Mouse (Mus musculus) monocyte, adult 5-6 weeks (primary cell): ENCODE measurements around the gene Sbk2. TPM values are rescaled to one million over a fixed set of nuclear protein-coding genes. Genes with fewer than 3 reads are reported as not detected.

Source experiments
- ATAC-seq: fragments of 153-309, 156-312 bp; replicated peaks from 2 replicates; pipeline ENCODE4 v1.8.0; 2017; ENCODE audit warnings: mild to moderate bottlenecking; ENCODE audit not compliant: low TSS enrichment, insufficient number of reproducible peaks, severe bottlenecking, poor library complexity, low FRiP score
- total RNA-seq: library from RNA; stranded (forward); fragments of 200-1000, 200-491, 200-594 nt; gene quantifications from 3 replicates; pipeline ENCODE4 v1.2.3, GENCODE M21; 2017

Gene Sbk2
- total RNA-seq, 1 experiment from 2014 or later: not detected

DNA sequence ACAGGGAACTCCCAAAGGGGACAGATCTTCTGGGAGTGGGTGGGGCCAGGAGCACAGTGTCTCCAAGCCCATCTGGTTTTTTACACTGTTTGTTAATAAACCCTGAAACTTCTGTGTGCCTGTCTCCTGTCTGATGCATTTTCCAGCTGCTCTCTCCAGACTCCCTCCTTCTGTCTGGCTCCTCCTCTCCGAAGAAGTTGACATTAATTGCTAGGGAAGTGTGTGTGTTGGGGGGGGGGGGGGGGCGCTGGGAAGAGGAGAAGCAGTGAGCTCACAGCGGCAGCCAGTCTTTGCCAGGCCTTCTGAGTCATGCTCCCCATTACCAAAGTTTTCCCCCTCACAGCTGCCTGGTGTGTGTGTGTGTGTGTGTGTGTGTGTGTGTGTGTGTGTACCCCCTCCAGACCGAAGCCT is 39.3 kb downstream of the Sbk2 start:
- ATAC-seq: no peak

DNA sequence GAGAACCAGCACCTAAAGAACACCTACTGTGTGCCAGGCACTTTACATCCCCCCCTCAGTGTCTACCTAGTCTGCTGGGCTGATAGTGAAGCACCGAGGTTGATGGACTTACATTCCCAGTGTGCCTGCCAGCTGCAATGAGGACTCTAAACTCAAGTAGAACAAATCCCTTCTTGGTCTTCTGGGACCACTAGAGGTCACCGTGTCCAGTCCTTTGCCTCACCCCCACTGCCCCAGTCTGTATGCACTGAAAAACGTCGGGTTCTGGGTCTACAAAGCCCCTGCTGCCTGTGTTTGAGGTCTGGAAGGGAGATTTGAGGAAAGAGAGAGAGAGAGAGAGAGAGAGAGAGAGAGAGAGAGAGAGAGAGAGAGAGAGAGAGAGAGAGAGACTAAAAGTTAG is 39.7 kb downstream of the Sbk2 start:
- ATAC-seq: no peak

DNA sequence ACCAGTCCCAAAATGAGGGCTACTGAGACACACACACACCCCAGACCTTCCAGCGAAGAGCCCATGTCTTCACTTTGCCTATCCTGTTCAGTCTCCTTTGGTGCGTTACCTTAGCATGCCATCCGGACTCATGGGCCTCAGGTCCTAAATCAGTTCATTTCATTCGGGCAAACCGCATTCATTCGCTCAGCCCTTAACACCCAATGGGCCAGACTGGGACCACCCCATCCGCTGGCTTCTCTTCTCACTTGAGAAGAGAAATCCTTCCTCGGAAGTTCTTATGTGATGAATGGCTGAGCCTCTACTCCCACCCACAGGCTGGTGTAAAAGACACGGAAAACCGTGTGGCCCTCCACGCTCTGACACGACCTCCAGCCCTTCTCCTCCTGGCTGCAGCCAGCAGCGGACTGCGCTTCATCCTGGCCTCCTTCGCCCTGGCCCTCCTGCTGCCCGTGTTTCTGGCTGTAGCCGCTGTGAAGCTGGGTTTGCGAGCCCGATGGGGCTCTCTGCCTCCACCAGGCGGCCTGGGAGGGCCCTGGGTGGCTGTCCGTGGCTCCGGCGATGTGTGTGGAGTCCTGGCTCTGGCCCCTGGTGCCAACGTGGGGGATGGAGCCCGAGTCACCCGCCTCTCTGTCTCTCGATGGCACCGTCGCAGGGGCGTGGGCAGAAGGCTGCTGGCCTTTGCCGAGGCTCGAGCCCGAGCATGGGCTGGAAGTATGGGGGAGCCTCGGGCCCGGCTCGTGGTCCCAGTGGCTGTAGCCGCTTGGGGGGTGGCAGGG is 40.4 kb downstream of the Sbk2 start:
- ATAC-seq: no peak

DNA sequence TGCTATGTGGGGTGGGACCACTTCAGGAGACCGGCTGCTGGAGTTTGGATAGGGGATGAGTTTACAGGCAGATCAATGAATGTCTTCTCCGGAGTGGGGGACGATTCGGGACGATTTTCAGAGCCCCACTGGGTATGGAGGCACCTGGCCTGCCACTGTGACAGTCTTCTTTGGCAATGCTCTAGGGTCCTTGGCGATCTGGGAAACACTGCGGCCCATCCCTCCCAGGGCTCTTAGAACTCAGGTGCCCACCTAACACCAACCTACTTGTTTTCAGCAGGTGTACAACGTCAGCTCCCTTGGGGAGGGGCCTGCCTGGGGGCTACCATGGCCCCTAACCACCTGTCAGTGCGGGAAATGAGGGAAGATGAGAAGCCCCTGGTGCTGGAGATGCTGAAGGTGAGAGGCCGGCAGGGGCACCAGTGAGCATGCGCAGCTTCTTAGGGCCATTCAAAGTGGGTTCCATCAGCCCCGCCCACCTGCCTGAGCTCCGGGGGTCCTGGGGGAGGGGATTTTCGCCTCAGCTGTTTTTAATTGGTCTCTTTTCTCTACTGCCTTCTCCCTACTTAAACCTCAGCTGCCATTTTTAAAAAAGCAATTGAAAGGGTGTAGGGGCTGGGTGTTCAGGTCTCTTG is 41.2 kb downstream of the Sbk2 start:
- ATAC-seq: no peak

DNA sequence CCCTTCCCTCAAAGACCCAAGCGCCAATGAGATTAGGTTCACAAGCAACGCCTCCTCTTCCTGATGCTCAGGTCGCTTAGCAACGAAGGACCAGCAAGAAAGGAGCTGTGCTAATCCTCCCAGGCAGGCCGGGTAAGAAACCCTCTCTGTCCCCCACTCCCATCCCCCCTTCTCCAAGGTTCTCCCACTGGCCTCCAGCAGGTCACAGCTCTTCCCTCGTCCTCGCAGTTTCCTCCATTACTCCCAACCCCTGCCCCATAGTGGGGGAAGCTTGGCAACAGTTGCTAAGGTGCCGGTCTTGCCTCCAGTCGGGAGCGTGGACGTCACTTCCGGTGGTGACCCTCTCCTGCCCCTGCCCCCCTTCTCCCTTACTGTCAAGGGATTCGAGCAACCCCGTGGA is 41.7 kb downstream of the Sbk2 start:
- ATAC-seq: no peak

DNA sequence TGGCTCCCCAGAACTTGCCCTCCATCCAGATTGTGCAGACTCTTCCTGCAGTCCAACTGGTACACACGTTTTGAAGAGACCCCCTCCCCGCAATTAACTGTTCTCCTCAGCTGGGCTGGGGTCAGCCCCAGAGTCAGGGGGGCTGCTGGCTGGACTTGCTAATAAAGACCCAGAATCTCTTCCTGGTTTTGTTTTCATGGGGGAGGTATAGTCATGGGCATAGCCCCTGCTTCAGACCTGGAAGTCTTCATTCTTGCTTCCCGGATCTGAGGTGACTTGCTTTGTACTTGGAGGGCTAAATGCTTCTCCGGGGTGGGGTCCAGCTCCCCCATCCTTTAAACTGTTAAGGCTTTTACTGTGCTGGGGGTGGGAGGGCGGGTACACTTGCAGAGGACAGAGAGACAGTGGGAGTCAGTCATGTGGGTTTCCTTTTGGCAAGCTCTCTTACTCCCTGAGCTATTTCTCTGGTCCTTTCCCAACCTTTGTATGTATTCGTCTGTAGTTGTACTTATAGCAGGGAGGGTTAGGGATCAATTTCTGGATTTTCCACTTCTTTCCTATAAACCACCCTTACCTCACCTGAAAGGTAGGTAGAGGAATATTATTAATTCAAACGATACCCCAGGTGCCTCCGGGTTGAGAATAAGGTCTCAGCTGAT is 42.3 kb downstream of the Sbk2 start, which contains the start of gene Nat14:
TSS of gene Nat14 (plus strand) at position 205 of the 659 bp plus-strand sequence.
- ATAC-seq: no peak

DNA sequence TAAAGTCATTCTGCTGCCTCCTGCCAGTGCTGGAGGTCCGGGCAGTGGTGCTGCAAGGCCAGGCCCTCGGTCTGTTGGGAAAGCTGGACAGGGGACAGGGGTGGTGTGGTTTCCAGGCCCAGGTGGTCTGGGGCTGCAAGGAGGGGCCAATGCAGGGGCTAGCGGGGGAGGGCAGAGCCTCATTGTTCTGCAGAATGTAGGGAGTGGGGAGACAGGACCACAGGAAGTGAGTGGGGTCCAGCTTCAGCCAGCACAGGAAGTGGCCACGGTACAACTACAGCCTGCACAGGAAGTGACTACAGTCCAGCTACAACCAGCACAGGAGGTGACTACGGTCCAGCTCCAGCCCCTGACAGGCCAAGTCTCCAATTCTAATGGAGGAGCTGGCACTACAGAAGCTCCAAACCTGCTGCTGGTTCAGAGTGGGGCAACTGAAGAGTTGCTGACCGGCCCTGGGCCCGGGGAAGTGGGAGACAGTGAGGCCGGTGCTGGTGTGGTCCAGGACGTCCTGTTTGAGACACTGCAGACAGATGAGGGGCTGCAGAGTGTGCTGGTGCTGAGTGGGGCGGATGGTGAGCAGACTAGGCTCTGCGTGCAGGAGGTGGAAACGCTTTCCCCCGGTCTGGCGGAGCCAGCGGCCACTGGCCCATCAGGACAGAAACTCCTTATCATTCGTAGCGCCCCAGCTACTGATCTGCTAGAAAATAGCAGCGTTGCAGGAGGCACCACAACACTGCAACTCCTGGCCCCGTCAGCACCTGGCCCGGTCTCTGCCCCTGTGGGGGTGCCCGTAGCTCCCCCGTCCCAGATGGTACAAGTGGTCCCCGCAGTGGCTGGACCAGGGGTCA is 43.0 kb downstream of the Sbk2 start:
- no peak for ATAC-seq

DNA sequence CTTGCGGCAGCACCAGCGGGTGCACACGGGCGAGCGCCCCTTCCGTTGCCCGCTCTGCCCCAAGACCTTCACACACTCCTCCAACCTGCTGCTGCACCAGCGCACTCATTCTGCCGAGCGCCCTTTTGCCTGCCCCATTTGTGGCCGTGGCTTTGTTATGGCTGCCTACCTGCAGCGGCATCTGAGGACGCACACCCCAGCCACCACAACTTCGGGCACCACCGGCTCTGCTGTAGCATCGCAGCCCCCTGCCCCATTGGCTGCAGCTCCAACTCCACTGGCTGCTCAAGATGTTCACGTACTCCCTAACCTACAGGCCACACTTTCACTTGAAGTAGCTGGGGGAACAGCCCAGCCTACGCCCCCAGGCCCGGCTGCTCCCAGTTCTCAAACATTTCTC is 43.7 kb downstream of the Sbk2 start:
- no peak for ATAC-seq

DNA sequence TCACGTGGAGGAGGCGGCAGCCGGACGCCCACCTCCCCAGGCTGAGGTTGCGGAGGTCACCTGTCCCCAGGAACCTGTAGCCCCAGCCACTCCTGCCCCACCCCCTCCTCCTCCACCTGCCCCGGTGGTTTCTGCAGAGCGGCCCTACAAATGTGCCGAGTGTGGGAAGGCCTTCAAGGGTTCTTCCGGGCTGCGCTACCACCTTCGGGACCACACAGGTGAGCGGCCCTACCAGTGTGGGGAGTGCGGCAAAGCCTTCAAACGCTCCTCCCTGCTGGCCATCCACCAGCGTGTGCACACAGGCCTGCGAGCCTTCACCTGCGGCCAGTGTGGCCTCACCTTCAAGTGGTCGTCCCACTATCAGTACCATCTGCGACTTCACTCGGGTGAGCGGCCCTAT is 44.2 kb downstream of the Sbk2 start:
- no peak for ATAC-seq

DNA sequence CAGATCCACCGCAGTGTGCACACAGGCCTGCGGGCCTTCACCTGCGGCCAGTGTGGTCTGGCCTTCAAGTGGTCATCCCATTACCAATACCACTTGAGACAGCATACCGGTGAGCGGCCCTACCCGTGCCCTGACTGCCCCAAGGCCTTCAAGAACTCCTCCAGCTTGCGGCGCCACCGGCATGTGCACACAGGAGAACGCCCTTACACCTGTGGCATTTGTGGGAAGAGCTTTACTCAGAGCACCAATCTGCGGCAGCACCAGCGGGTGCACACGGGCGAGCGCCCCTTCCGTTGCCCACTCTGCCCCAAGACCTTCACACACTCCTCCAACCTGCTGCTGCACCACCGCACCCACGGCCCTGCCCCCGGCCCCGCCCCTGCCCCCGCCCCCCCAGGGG is 45.1 kb downstream of the Sbk2 start:
- no peak for ATAC-seq

DNA sequence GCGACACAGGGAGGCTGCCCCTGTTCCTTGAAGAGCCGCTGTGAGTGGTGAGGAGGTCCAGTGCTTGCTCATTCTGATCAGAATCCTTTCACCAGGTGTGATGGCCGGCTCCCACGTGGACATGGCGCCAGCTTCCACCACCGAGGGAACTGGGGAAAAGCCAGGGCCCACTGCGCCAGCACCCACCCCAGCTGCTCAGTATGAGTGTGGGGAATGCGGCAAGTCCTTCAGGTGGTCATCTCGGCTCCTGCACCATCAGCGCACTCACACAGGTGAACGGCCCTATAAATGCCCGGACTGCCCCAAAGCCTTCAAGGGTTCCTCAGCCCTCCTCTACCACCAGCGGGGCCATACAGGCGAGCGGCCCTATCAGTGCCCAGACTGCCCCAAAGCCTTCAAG is 45.5 kb downstream of the Sbk2 start:
- ATAC-seq: no peak

DNA sequence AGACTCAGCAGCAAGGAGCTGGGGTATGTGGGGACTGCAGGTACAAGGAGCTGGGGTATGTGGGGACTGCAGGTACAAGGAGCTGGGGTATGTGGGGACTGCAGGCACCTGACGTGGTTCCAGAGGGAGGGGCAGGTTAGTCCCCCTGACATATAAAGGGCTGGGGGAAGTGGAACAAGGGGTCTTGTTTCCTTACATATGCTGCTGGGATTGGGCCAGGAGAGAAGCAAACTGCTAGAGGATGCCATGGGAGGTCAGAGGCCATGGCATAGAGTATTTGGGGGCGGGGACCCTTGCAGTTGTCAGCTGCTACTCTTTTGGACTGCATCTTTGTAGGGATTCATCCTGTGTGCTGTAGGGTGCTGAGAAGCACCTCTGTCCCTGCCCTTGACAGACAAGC is 46.7 kb downstream of the Sbk2 start:
- ATAC-seq: no peak

DNA sequence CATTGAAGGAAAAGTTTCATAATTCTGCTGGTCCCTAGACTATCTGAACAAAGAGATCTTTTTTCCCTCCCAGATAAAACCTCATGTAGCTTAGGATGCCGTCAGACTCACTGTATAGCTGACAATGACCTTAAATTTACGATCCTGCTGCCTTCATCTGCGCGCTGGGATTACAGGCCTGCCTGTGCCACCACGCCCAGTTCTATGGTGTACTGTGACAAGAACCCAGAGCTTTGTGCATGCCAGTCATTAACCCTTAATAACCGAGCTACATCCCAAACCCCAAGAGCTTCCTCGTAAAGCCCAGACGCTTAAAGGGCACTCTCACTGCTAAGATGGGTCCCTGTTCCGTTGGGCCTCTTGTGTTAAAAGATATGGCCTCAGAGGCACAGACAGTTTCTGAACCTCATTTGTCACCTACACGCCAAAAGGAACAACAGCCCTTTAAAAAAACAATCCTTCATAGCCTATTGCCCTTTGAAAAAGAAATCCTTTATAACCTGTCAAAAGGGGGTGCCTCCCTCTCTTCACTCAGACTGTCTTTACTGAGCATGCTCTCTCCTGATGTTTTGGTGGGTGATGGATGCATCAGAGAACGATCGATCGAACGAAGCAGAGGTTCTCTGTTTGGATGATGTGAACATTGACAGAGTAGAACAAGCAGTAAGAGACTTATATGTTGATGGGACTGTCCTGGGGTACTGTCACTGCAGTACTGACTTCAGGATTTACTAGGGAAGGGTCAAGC is 48.4 kb downstream of the Sbk2 start:
- ATAC-seq: no peak

DNA sequence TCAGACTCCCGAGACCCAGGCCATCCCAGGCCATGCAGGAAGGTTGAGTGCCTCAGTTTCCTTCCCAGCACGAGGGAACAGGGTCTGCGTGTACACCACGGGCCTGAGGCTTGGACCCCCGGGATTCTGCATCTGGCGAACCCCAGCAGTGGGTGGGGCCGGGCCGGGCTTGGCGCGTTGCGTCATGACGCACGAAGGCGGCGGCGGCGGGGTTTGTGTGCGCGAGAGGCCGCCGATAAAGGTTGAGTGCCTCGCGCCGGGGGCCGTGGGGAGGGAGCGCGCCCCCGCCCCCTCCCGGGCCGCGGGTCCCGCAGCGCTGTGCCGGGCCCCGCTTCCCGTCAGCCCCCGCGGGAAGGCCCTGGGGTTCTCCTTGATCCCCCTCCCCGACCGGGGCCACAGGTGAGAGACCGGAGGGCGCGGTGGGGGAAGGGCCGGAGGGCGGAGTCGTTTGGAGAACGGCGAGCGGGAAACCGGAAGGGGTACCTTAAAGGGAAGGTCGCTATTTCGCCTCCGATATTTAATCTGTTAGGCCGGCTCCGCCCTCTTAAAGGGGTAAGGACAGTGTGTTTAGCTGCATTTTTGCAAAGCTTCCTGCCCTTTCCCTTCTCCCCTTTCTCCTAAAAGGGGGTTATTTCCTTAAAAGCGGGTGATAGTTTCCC is 49.1 kb downstream of the Sbk2 start, which contains the start of gene Zfp628:
TSS of gene Zfp628 (plus strand) at position 211 of the 659 bp plus-strand sequence.
- ATAC-seq: peak; percentile 82

DNA sequence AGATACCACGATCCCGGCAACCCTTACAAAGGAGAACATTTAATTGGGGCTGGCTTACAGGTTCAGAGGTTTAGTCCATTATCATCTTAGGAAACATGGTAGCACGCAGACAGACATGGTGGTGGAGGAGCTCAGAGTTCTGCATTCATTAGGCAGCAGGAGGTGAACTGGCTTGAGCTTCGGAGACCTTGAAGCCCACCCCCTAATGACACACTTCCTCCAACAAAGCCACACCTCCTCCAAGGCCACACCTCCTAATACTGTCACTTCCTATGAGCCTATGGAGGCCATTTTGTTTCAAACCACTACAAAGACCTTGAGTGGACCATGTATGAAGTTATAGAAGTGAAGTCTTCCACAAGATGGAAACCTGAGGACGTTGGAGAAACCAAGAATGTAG is 52.0 kb downstream of the Sbk2 start:
- ATAC-seq: no peak

DNA sequence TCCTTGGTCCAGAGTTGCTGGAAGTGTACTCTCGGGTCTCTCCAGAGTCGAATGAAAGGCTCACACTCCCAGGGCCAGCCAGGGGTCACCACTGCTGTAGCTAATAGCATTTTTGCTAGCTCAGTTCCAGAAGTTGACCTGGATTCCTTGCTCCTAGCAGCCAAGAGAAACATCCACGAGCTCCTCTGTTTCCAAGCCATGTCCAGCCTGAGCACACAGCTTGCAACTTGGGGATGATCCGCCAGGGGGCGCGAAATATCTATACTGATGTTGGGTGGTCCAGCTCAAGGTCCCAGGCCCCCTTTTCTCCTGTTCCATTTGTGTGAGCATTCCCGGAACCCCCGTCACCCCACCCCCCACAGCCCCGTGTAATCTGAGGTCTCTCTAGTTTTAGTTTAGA is 52.6 kb downstream of the Sbk2 start:
- no peak for ATAC-seq

DNA sequence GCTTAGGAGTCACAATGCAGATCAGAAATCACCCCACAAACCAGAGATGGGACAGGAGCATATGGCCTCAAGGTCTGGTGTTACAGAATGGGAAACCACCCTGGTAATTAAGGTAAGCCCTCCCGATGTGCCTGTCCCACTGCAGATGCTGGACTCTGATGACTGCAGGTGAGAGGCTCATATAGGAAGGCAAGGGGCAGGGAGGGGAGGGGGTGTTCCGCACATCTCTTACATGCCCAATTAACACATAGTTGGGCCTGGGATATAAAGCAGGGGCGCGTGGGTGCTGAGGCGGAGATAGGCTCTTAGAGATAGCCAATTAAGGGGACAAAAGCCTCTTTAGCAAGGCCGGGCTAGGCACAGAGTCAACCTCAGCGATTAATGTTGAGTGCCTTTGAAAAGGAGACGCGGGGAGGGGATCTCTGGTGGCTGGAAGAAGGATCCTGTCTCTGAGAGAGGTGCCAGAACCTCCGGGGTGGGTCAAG is 57.7 kb downstream of the Sbk2 start, which contains the start of gene Gm36210:
TSS of gene Gm36210 (minus strand) at position 51 of the 485 bp plus-strand sequence.
- no peak for ATAC-seq

DNA sequence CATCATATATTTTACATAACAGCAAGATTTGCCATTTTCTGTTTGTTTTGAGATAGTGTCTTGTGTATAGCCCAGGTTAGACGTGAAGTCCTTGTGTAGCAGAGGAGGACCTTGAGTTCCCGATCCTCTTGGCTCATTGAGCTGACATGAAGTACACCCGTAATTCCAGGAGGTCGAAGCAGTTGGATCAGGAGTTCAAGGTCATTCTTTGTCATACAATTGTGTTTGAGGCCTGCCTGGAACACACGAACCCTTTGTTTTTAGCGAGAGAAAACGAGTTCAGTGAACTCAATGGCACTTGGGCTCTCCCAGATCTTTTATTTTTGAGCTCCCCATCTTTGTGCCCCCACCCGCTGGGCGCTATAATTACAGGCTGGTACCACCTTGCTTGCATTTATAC is 61.8 kb downstream of the Sbk2 start:
- ATAC-seq: no peak
